Mouse (Mus musculus) gastrocnemius, postnatal 14 days (tissue): Measurements from ENCODE around the gene Gcc2. TPM values are rescaled to one million over a fixed set of nuclear protein-coding genes. Genes with fewer than 3 reads are reported as not detected.
"Not testable (repeated sequence)": the region's sequence is repeated elsewhere in the genome, so short reads cannot be mapped to it uniquely, and the experiment has no call there.

Experiments
- DNase-seq: peaks from one replicate; pipeline ENCODE4 v3.0.0; 2021; ENCODE audit warnings: mixed read lengths
- intact Hi-C: fragments of 180-260 bp; cut with DNase I; formaldehyde crosslinking; loops from one replicate; pipeline ENCODE4 v1.15.1; 2025; ENCODE audit warnings: low total_unique reads
- total RNA-seq, 2 experiments: library from RNA; stranded (reverse); gene quantifications; 2 replicates each; pipeline ENCODE4 v1.2.3; 2021

The Gcc2 gene
- total RNA-seq, 2 experiments from 2014 or later: 13.9 to 14.3 TPM

GRCm38 (mm10) chr10:58230021-58230420 is 25.3 kb upstream of the Gcc2 start:
- DNase-seq: not testable (repeated sequence)
- intact Hi-C loops: loop anchor here (5.0 kb wide), 1 partner anchor 788 kb away; no protein-coding TSS in a partner anchor

GRCm38 (mm10) chr10:58231088-58231487 is 24.2 kb upstream of the Gcc2 start:
- intact Hi-C loops: loop anchor here (5.0 kb wide), 1 partner anchor 789 kb away; no protein-coding TSS in a partner anchor

GRCm38 (mm10) chr10:58231779-58232640 is 23.3 kb upstream of the Gcc2 start:
- intact Hi-C loops: loop anchor here (5.0 kb wide), 1 partner anchor 790 kb away; no protein-coding TSS in a partner anchor
- peak; percentile 84 for DNase-seq

More at GRCm38 (mm10) chr10:58231088-58231487, 24.2 kb upstream of the Gcc2 start:
- peak; percentile 45 for DNase-seq

GRCm38 (mm10) chr10:58232641-58232969 is 22.7 kb upstream of the Gcc2 start, which contains the start of gene Duxf3:
Duxf3 (minus strand) TSS chr10:58232675.
- intact Hi-C loops: loop anchor here (5.0 kb wide), 1 partner anchor 790 kb away; no protein-coding TSS in a partner anchor
- DNase-seq: not testable (repeated sequence)

- intact Hi-C loops: loop anchor here (5.0 kb wide), 1 partner anchor 791 kb away; no protein-coding TSS in a partner anchor
- not testable (repeated sequence) for DNase-seq
These were observed 22.1 kb upstream of the Gcc2 start for GRCm38 (mm10) chr10:58233054-58233739.

- intact Hi-C loops: loop anchor here (5.0 kb wide), 1 partner anchor 791 kb away; no protein-coding TSS in a partner anchor
- not testable (repeated sequence) for DNase-seq
These were observed 21.6 kb upstream of the Gcc2 start for GRCm38 (mm10) chr10:58233740-58234121.

GRCm38 (mm10) chr10:58234985-58235384 is 20.3 kb upstream of the Gcc2 start:
- DNase-seq: not testable (repeated sequence)
- intact Hi-C loops: loop anchor here (5.0 kb wide), 1 partner anchor 793 kb away; no protein-coding TSS in a partner anchor

- intact Hi-C loops: no loop called here
- DNase-seq: no peak
These were observed 18.7 kb upstream of the Gcc2 start, which contains the start of gene Gm4981 for GRCm38 (mm10) chr10:58236613-58237012. Gm4981 (minus strand) TSS chr10:58236701.

GRCm38 (mm10) chr10:58238984-58239740 is 16.1 kb upstream of the Gcc2 start:
- peak; percentile 55 for DNase-seq
- intact Hi-C loops: not testable (repeated sequence)

GRCm38 (mm10) chr10:58249535-58249934 is 5.8 kb upstream of the Gcc2 start:
- intact Hi-C loops: no loop called here
- DNase-seq: no peak

GRCm38 (mm10) chr10:58254635-58255175 is 592 bp upstream of the Gcc2 start:
- intact Hi-C loops: no loop called here
- DNase-seq: no peak

- no peak for DNase-seq
- intact Hi-C loops: no loop called here
These were observed 657 bp downstream of the Gcc2 start for GRCm38 (mm10) chr10:58255954-58256353.

GRCm38 (mm10) chr10:58258466-58258865 is 3.2 kb downstream of the Gcc2 start:
- DNase-seq: no peak
- intact Hi-C loops: no loop called here

- no peak for DNase-seq
- intact Hi-C loops: no loop called here
These were observed 26.9 kb downstream of the Gcc2 start for GRCm38 (mm10) chr10:58282238-58282637.

GRCm38 (mm10) chr10:58290742-58291141 is 35.4 kb downstream of the Gcc2 start:
- intact Hi-C loops: loop anchor here (10.0 kb wide), 1 partner anchor 204 kb away; the partner anchor contains the start of gene Ccdc138
- no peak for DNase-seq

- DNase-seq: no peak
- intact Hi-C loops: loop anchor here (10.0 kb wide), 1 partner anchor 201 kb away; the partner anchor contains the start of gene Ccdc138
These were observed 38.9 kb downstream of the Gcc2 start for GRCm38 (mm10) chr10:58294246-58294645.

GRCm38 (mm10) chr10:58295605-58296004 is 40.3 kb downstream of the Gcc2 start:
- intact Hi-C loops: loop anchor here (10.0 kb wide), 1 partner anchor 199 kb away; the partner anchor contains the start of gene Ccdc138

GRCm38 (mm10) chr10:58304996-58305395 is 49.7 kb downstream of the Gcc2 start:
- intact Hi-C loops: no loop called here
- no peak for DNase-seq

More at GRCm38 (mm10) chr10:58295605-58296004, 40.3 kb downstream of the Gcc2 start:
- DNase-seq: no peak

GRCm38 (mm10) chr10:58306897-58307296 is 51.6 kb downstream of the Gcc2 start:
- intact Hi-C loops: no loop called here
- no peak for DNase-seq
